In the genomic region with DNA sequence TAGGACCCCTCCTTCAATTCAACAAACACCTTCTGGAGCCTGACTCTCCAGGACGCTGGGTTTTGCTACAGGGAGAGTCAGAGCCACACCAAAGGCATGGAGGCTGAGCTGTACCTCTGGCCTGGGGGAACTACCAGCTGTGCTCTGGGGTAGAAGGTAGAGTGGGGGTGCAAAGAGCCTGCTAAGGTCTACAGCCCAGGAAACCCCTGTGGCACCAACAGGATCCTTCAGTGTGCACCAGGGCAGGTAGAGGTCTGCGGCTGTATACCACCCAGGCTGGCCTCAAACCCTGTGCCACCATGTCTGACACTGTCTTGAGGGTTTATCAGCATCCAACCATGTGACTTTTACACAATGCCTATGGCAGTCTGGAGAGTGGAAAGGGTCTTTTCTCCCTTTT, we compare ENCODE assay signal across 9 mouse cellular contexts.
DNase-seq lines count a peak whose midpoint lies in the region; ATAC-seq and TF ChIP-seq lines count a peak whose summit lies in the region.
"Had no signal": no experiment of that assay in that cellular context is flagged by ENCODE, and none has a peak within 500 bp of the region (broad histone marks: within the 10 kb centered on the region; RNA-seq: fewer than 3 reads in every experiment).

No protein-coding gene starts in this region.

- no peaks in the 10 kb centered on the region for H3K4me1 ChIP-seq in intestine, embryonic 15.5 days (replicated peaks)
- H3K4me1 ChIP-seq in intestine, postnatal 0 days (replicated peaks; ENCODE audit: control insufficient read depth, insufficient read depth, low read length), result no peaks in the 10 kb centered on the region
- H3K4me1 ChIP-seq in embryonic facial prominence, embryonic 10.5 days, result peaks cover 15% of the 10 kb centered on the region; the same call in 1 of the 2 replicates
- peaks cover 2% of the 10 kb centered on the region for H3K4me1 ChIP-seq in embryonic fibroblast, embryonic 13.5 days (ENCODE audit: control insufficient read depth, insufficient read depth, low read length)
- peaks cover 22% of the 10 kb centered on the region for H3K4me1 ChIP-seq in limb, embryonic 13.5 days

- no peak for TF ChIP-seq CTCF in intestine, postnatal 0 days (IDR thresholded peaks at IDR 0.05; ENCODE audit: low read depth)
- no peak for TF ChIP-seq CTCF in embryonic fibroblast, embryonic 13.5 days (IDR thresholded peaks at IDR 0.05; ENCODE audit: borderline replicate concordance, insufficient read depth, low read length)

- H3K9me3 ChIP-seq in intestine, embryonic 15.5 days, result no peaks in the 10 kb centered on the region
- no peaks in the 10 kb centered on the region for H3K9me3 ChIP-seq in intestine, postnatal 0 days (ENCODE audit: control insufficient read depth)
- H3K9me3 ChIP-seq in embryonic facial prominence, embryonic 10.5 days, result no peaks in the 10 kb centered on the region
- H3K9me3 ChIP-seq in limb, embryonic 13.5 days, result no peaks in the 10 kb centered on the region

- H3K9ac ChIP-seq in intestine, embryonic 15.5 days, result no peak overlapping the region
- no peak overlapping the region for H3K9ac ChIP-seq in intestine, postnatal 0 days (ENCODE audit: low read depth, low read length)
- no peak overlapping the region for H3K9ac ChIP-seq in limb, embryonic 13.5 days

- H3K4me2 ChIP-seq in intestine, embryonic 15.5 days (replicated peaks), result no peak overlapping the region
- H3K4me2 ChIP-seq in intestine, postnatal 0 days (replicated peaks; ENCODE audit: low read depth), result no peak overlapping the region
- no peak overlapping the region for H3K4me2 ChIP-seq in limb, embryonic 13.5 days (replicated peaks)

- TF ChIP-seq POLR2A in embryonic fibroblast, embryonic 13.5 days (IDR thresholded peaks at IDR 0.05; ENCODE audit: low read depth, low read length), result no peak

- WGBS in intestine, embryonic 15.5 days, result 61% methylated on average over 2 of the region's 2 CpGs
- 79% methylated on average over 2 of the region's 2 CpGs for WGBS in intestine, postnatal 0 days
- WGBS in embryonic facial prominence, embryonic 10.5 days, result 87% methylated on average over 2 of the region's 2 CpGs
- 78% methylated on average over 2 of the region's 2 CpGs for WGBS in limb, embryonic 13.5 days

- H3K36me3 ChIP-seq in intestine, embryonic 15.5 days, result no peaks in the 10 kb centered on the region
- no peaks in the 10 kb centered on the region for H3K36me3 ChIP-seq in intestine, postnatal 0 days (ENCODE audit: control insufficient read depth, insufficient read depth)
- no peaks in the 10 kb centered on the region for H3K36me3 ChIP-seq in embryonic facial prominence, embryonic 10.5 days (replicated peaks)
- H3K36me3 ChIP-seq in limb, embryonic 13.5 days, result no peaks in the 10 kb centered on the region

- H3K27ac ChIP-seq in intestine, embryonic 15.5 days, result 0 out of 2 replicates have a peak overlapping the region, but pooled peaks have one; percentile 4
- no peak overlapping the region for H3K27ac ChIP-seq in intestine, postnatal 0 days (ENCODE audit: low read depth, low read length)
- H3K27ac ChIP-seq in embryonic facial prominence, embryonic 10.5 days (replicated peaks), result peak overlapping the region; percentile 66; the same call in 1 of the 2 replicates
- H3K27ac ChIP-seq in embryonic fibroblast, embryonic 13.5 days (ENCODE audit: insufficient read depth, low read length), result peak overlapping the region; percentile 20
- peak overlapping the region; percentile 52; the same call in 1 of the 2 replicates for H3K27ac ChIP-seq in limb, embryonic 13.5 days
- H3K27ac ChIP-seq: macrophage had no signal

- DNase-seq in embryonic facial prominence, embryonic 10.5 days (ENCODE audit: low spot score), result no peak
- DNase-seq in urinary bladder, postnatal 10 days (ENCODE audit: low spot score), result no peak
- DNase-seq: thymus, postnatal 36 days had no signal

- no peak overlapping the region for H3K4me3 ChIP-seq in intestine, embryonic 15.5 days (replicated peaks)
- no peak overlapping the region for H3K4me3 ChIP-seq in intestine, postnatal 0 days (ENCODE audit: low read depth, low read length)
- no peak overlapping the region for H3K4me3 ChIP-seq in embryonic facial prominence, embryonic 10.5 days
- H3K4me3 ChIP-seq in embryonic fibroblast, embryonic 13.5 days (ENCODE audit: insufficient read depth, low read length), result no peak overlapping the region
- H3K4me3 ChIP-seq in limb, embryonic 13.5 days, result no peak overlapping the region

- no peaks in the 10 kb centered on the region for H3K27me3 ChIP-seq in intestine, embryonic 15.5 days (replicated peaks)
- H3K27me3 ChIP-seq in intestine, postnatal 0 days (replicated peaks; ENCODE audit: control insufficient read depth, insufficient read depth, low read length), result no peaks in the 10 kb centered on the region
- no peaks in the 10 kb centered on the region for H3K27me3 ChIP-seq in embryonic facial prominence, embryonic 10.5 days (replicated peaks; ENCODE audit: low read depth, poor library complexity, severe bottlenecking)
- H3K27me3 ChIP-seq in limb, embryonic 13.5 days, result no peaks in the 10 kb centered on the region

- ATAC-seq in intestine, embryonic 15.5 days, result no peak
- ATAC-seq in intestine, postnatal 0 days, result no peak
- no peak for ATAC-seq in limb, embryonic 13.5 days (ENCODE audit: low FRiP score, low read depth)
- ATAC-seq in CD4-positive, CD25-positive, alpha-beta regulatory T cell, adult 4 months, result no peak
